Mouse (Mus musculus): ENCODE data around the gene Ssc4d.

The Ssc4d gene

GRCm38 (mm10) chr5:135940587-135940986, 33.7 kb downstream of the Ssc4d start:
- DNase-seq (ENCODE audit: low read depth): no peak

GRCm38 (mm10) chr5:135935641-135936190, 38.6 kb downstream of the Ssc4d start:
- DNase-seq (ENCODE audit: low read depth): no peak

GRCm38 (mm10) chr5:135935176-135935523, 39.2 kb downstream of the Ssc4d start:
- no peak for DNase-seq (ENCODE audit: low read depth)

GRCm38 (mm10) chr5:135934481-135935175, 39.7 kb downstream of the Ssc4d start, which contains the start of gene Ywhag:
Gene Ywhag (minus strand): TSS chr5:135934616.
- peak; percentile 99 for DNase-seq (ENCODE audit: low read depth)

- DNase-seq (ENCODE audit: low read depth): peak; percentile 72
These were observed 40.4 kb downstream of the Ssc4d start for GRCm38 (mm10) chr5:135933900-135934441.

GRCm38 (mm10) chr5:135933222-135933899, 41.0 kb downstream of the Ssc4d start:
- DNase-seq (ENCODE audit: low read depth): no peak

- peak; percentile 53 for DNase-seq (ENCODE audit: low read depth)
These were observed 42.0 kb downstream of the Ssc4d start for GRCm38 (mm10) chr5:135932359-135932758.

GRCm38 (mm10) chr5:135931526-135931925, 42.8 kb downstream of the Ssc4d start:
- DNase-seq (ENCODE audit: low read depth): no peak

GRCm38 (mm10) chr5:135929685-135930424, 44.5 kb downstream of the Ssc4d start:
- no peak for DNase-seq (ENCODE audit: low read depth)

GRCm38 (mm10) chr5:135923901-135924300, 50.4 kb downstream of the Ssc4d start:
- DNase-seq (ENCODE audit: low read depth): no peak

GRCm38 (mm10) chr5:135919902-135920301, 54.4 kb downstream of the Ssc4d start:
- DNase-seq (ENCODE audit: low read depth): no peak

GRCm38 (mm10) chr5:135918593-135918992, 55.7 kb downstream of the Ssc4d start:
- no peak for DNase-seq (ENCODE audit: low read depth)

- DNase-seq (ENCODE audit: low read depth): no peak
These were observed 56.3 kb downstream of the Ssc4d start for GRCm38 (mm10) chr5:135918059-135918437.

GRCm38 (mm10) chr5:135917327-135918058, 56.8 kb downstream of the Ssc4d start:
- no peak for DNase-seq (ENCODE audit: low read depth)

GRCm38 (mm10) chr5:135916601-135917000, 57.7 kb downstream of the Ssc4d start:
- DNase-seq (ENCODE audit: low read depth): no peak

GRCm38 (mm10) chr5:135916051-135916565, 58.2 kb downstream of the Ssc4d start:
- no peak for DNase-seq (ENCODE audit: low read depth)

- DNase-seq (ENCODE audit: low read depth): peak; percentile 60
These were observed 60.2 kb downstream of the Ssc4d start for GRCm38 (mm10) chr5:135914156-135914555.

- DNase-seq (ENCODE audit: low read depth): peak; percentile 48
These were observed 61.1 kb downstream of the Ssc4d start for GRCm38 (mm10) chr5:135913201-135913600.

GRCm38 (mm10) chr5:135911633-135912220, 62.6 kb downstream of the Ssc4d start:
- peak; percentile 93 for DNase-seq (ENCODE audit: low read depth)

- no peak for DNase-seq (ENCODE audit: low read depth)
These were observed 63.5 kb downstream of the Ssc4d start for GRCm38 (mm10) chr5:135910813-135911212.

All from 416B (cell line).